In genomic region chr13:43338632-43339031, GRCm38 (mm10) we compare ENCODE assay signal across 18 mouse cellular contexts. TPM values are rescaled to one million over a fixed set of nuclear protein-coding genes. Genes with fewer than 3 reads are reported as not detected.
DNase-seq lines count a peak whose midpoint lies in the region; ATAC-seq and TF ChIP-seq lines count a peak whose summit lies in the region.
"Had no signal": no experiment of that assay in that cellular context is flagged by ENCODE, and none has a peak within 500 bp of the region (broad histone marks: within the 10 kb centered on the region; RNA-seq: fewer than 3 reads in every experiment).

No protein-coding gene starts in this region.

- no peak for TF ChIP-seq CTCF in lung, embryonic 14.5 days (IDR thresholded peaks at IDR 0.05; ENCODE audit: low read depth)

- H3K9me3 ChIP-seq in forebrain, embryonic 10.5 days = no peaks in the 10 kb centered on the region
- no peaks in the 10 kb centered on the region for H3K9me3 ChIP-seq in forebrain, embryonic 11.5 days (ENCODE audit: control insufficient read depth, low read length)
- H3K9me3 ChIP-seq in kidney, embryonic 15.5 days (replicated peaks) = no peaks in the 10 kb centered on the region
- H3K9me3 ChIP-seq in lung, embryonic 14.5 days (ENCODE audit: low read depth, low read length) = no peaks in the 10 kb centered on the region
- H3K9me3 ChIP-seq: embryonic facial prominence, embryonic 13.5 days had no signal

- no peak for DNase-seq in forebrain, embryonic 10.5 days (ENCODE audit: extremely low spot score, low spot score)
- no peak for DNase-seq in forebrain, embryonic 11.5 days (ENCODE audit: low spot score)
- no peak for DNase-seq in kidney, adult 11 months
- peak; percentile 45 for DNase-seq in lung, embryonic 14.5 days
- DNase-seq in lung, postnatal 14 days = no peak
- DNase-seq in right cerebral cortex, postnatal 10 days (ENCODE audit: low spot score in 2 of 2) = peak; percentile 31 to 50
- DNase-seq in right cerebral cortex, postnatal 14 days = no peak
- DNase-seq: adrenal gland, postnatal 25 days; cerebellum, adult 11-12 months; cerebellum, postnatal 14 days; heart, postnatal 14 days; liver had no signal

- WGBS in forebrain, embryonic 10.5 days = 74% methylated on average over 4 of the region's 4 CpGs
- WGBS in forebrain, embryonic 11.5 days = 71% methylated on average over 4 of the region's 4 CpGs
- 57% methylated on average over 4 of the region's 4 CpGs for WGBS in kidney, embryonic 15.5 days
- 52% methylated on average over 4 of the region's 4 CpGs for WGBS in lung, embryonic 14.5 days

- peak overlapping the region; percentile 44; the same call in 1 of the 2 replicates for H3K27ac ChIP-seq in forebrain, embryonic 10.5 days
- no peak overlapping the region for H3K27ac ChIP-seq in forebrain, embryonic 11.5 days (ENCODE audit: low read depth, low read length)
- H3K27ac ChIP-seq in kidney, embryonic 15.5 days = 0 out of 2 replicates have a peak overlapping the region, but pooled peaks have one; percentile 13
- H3K27ac ChIP-seq in lung, embryonic 14.5 days (ENCODE audit: low read depth) = peak overlapping the region; percentile 8; the same call in 1 of the 2 replicates
- H3K27ac ChIP-seq: embryonic facial prominence, embryonic 13.5 days had no signal

- H3K4me1 ChIP-seq in forebrain, embryonic 10.5 days = peaks cover 13% of the 10 kb centered on the region
- 0 out of 2 replicates have a peak, but pooled peaks cover 4% of the 10 kb centered on the region for H3K4me1 ChIP-seq in forebrain, embryonic 11.5 days (replicated peaks; ENCODE audit: control insufficient read depth, insufficient read depth, low read length)
- H3K4me1 ChIP-seq in kidney, embryonic 15.5 days = peaks cover 16% of the 10 kb centered on the region; the same call in 1 of the 2 replicates
- H3K4me1 ChIP-seq in lung, embryonic 14.5 days (ENCODE audit: insufficient read depth) = peaks cover 7% of the 10 kb centered on the region; the same call in 1 of the 2 replicates

- H3K9ac ChIP-seq in forebrain, embryonic 11.5 days (ENCODE audit: low read length) = no peak overlapping the region
- no peak overlapping the region for H3K9ac ChIP-seq in kidney, embryonic 15.5 days
- no peak overlapping the region for H3K9ac ChIP-seq in lung, embryonic 14.5 days
- H3K9ac ChIP-seq: embryonic facial prominence, embryonic 13.5 days had no signal

- H3K4me3 ChIP-seq in forebrain, embryonic 10.5 days = no peak overlapping the region
- H3K4me3 ChIP-seq in forebrain, embryonic 11.5 days (ENCODE audit: low read depth, low read length) = no peak overlapping the region
- H3K4me3 ChIP-seq in kidney, embryonic 15.5 days (replicated peaks) = no peak overlapping the region
- no peak overlapping the region for H3K4me3 ChIP-seq in lung, embryonic 14.5 days (ENCODE audit: low read depth, low read length)
- H3K4me3 ChIP-seq: embryonic facial prominence, embryonic 13.5 days had no signal

- H3K27me3 ChIP-seq in forebrain, embryonic 10.5 days (ENCODE audit: poor library complexity, severe bottlenecking) = no peaks in the 10 kb centered on the region
- no peaks in the 10 kb centered on the region for H3K27me3 ChIP-seq in forebrain, embryonic 11.5 days (ENCODE audit: control insufficient read depth, insufficient read depth, low read length)
- H3K27me3 ChIP-seq in kidney, embryonic 15.5 days = no peaks in the 10 kb centered on the region
- no peaks in the 10 kb centered on the region for H3K27me3 ChIP-seq in lung, embryonic 14.5 days (ENCODE audit: insufficient read depth, low read length)
- H3K27me3 ChIP-seq: embryonic facial prominence, embryonic 13.5 days; Patski had no signal

- no peak overlapping the region for H3K4me2 ChIP-seq in forebrain, embryonic 11.5 days (ENCODE audit: low read depth, low read length, severe bottlenecking)
- no peak overlapping the region for H3K4me2 ChIP-seq in kidney, embryonic 15.5 days
- H3K4me2 ChIP-seq in lung, embryonic 14.5 days = no peak overlapping the region
- H3K4me2 ChIP-seq: embryonic facial prominence, embryonic 13.5 days; heart, embryonic 11.5 days had no signal

- no peaks in the 10 kb centered on the region for H3K36me3 ChIP-seq in forebrain, embryonic 10.5 days (replicated peaks)
- H3K36me3 ChIP-seq in forebrain, embryonic 11.5 days (ENCODE audit: control insufficient read depth, insufficient read depth, low read length) = no peaks in the 10 kb centered on the region
- H3K36me3 ChIP-seq in kidney, embryonic 15.5 days = no peaks in the 10 kb centered on the region
- H3K36me3 ChIP-seq in lung, embryonic 14.5 days (ENCODE audit: insufficient read depth) = no peaks in the 10 kb centered on the region
- H3K36me3 ChIP-seq: embryonic facial prominence, embryonic 13.5 days had no signal

- no peak for ATAC-seq in forebrain, embryonic 11.5 days (replicated peaks; ENCODE audit: low FRiP score)
- ATAC-seq in kidney, embryonic 15.5 days (replicated peaks; ENCODE audit: low FRiP score) = no peak
- ATAC-seq in lung, embryonic 14.5 days (ENCODE audit: insufficient read depth) = no peak
- ATAC-seq: activated CD4-positive, CD25-positive, alpha-beta regulatory T cell, adult 4 months; CD4-positive, CD25-positive, alpha-beta regulatory T cell, adult 4 months; Patski had no signal

RNA-seq across cellular contexts. Expression of gene Sirt5, which starts 26.7 kb away (rescaled TPM):
- 28.3 and 33.6 TPM in 2 replicates for polyA plus RNA-seq in forebrain, embryonic 10.5 days (2016; fragmentation: Nextera tagmentation; extraction: Ambion mirVana)
- polyA plus RNA-seq in forebrain, embryonic 11.5 days (2014; fragmentation: Nextera tagmentation; extraction: Ambion mirVana) = 28.9 and 30.6 TPM in 2 replicates
- 19.6 and 21.5 TPM in 2 replicates for polyA plus RNA-seq in kidney, embryonic 15.5 days (2015; fragmentation: Nextera tagmentation; extraction: Ambion mirVana)
- 18.0 and 21.2 TPM in 2 replicates for polyA plus RNA-seq in lung, embryonic 14.5 days (2014; fragmentation: Nextera tagmentation; extraction: Ambion mirVana)

RNA-seq across cellular contexts. Expression of gene Gfod1, which starts 34.7 kb away (rescaled TPM):
- 0.18 and 0.22 TPM in 2 replicates for polyA plus RNA-seq in forebrain, embryonic 10.5 days (2016; fragmentation: Nextera tagmentation; extraction: Ambion mirVana)
- polyA plus RNA-seq in forebrain, embryonic 11.5 days (2014; fragmentation: Nextera tagmentation; extraction: Ambion mirVana) = 0.39 and 0.45 TPM in 2 replicates
- polyA plus RNA-seq in kidney, embryonic 15.5 days (2015; fragmentation: Nextera tagmentation; extraction: Ambion mirVana) = 0.28 and 0.65 TPM in 2 replicates
- polyA plus RNA-seq in lung, embryonic 14.5 days (2014; fragmentation: Nextera tagmentation; extraction: Ambion mirVana) = 1.0 and 1.4 TPM in 2 replicates

RNA-seq across cellular contexts. Expression of gene Nol7, which starts 59.6 kb away (rescaled TPM):
- polyA plus RNA-seq in forebrain, embryonic 10.5 days (2016; fragmentation: Nextera tagmentation; extraction: Ambion mirVana) = 177 and 181 TPM in 2 replicates
- polyA plus RNA-seq in forebrain, embryonic 11.5 days (2014; fragmentation: Nextera tagmentation; extraction: Ambion mirVana) = 214 and 258 TPM in 2 replicates
- 135 and 137 TPM in 2 replicates for polyA plus RNA-seq in kidney, embryonic 15.5 days (2015; fragmentation: Nextera tagmentation; extraction: Ambion mirVana)
- polyA plus RNA-seq in lung, embryonic 14.5 days (2014; fragmentation: Nextera tagmentation; extraction: Ambion mirVana) = 137 and 144 TPM in 2 replicates

Comparison
In these comparisons a context has a peak if more than half of its experiments do, and no peak if none do; other contexts are left out.
1. DNase-seq: peak in lung, embryonic 14.5 days (single experiment) and right cerebral cortex, postnatal 10 days (2 of 2); none in forebrain, embryonic 10.5 days (single experiment), forebrain, embryonic 11.5 days (single experiment), kidney, adult 11 months (single experiment), lung, postnatal 14 days (single experiment) and right cerebral cortex, postnatal 14 days (single experiment).